Mouse (Mus musculus) neutrophil, adult 83 days (primary cell): ENCODE results near the gene Gjb3. TPM values are rescaled to one million over a fixed set of nuclear protein-coding genes. Genes with fewer than 3 reads are reported as not detected.

Experiments used
- total RNA-seq, 2 experiments: library from RNA; stranded (reverse); gene quantifications; one replicate each; pipeline ENCODE4 v1.2.4; 2023

Gjb3 gene
- total RNA-seq: 1 to 10 TPM; 3.5 to 3.6 TPM

DNA sequence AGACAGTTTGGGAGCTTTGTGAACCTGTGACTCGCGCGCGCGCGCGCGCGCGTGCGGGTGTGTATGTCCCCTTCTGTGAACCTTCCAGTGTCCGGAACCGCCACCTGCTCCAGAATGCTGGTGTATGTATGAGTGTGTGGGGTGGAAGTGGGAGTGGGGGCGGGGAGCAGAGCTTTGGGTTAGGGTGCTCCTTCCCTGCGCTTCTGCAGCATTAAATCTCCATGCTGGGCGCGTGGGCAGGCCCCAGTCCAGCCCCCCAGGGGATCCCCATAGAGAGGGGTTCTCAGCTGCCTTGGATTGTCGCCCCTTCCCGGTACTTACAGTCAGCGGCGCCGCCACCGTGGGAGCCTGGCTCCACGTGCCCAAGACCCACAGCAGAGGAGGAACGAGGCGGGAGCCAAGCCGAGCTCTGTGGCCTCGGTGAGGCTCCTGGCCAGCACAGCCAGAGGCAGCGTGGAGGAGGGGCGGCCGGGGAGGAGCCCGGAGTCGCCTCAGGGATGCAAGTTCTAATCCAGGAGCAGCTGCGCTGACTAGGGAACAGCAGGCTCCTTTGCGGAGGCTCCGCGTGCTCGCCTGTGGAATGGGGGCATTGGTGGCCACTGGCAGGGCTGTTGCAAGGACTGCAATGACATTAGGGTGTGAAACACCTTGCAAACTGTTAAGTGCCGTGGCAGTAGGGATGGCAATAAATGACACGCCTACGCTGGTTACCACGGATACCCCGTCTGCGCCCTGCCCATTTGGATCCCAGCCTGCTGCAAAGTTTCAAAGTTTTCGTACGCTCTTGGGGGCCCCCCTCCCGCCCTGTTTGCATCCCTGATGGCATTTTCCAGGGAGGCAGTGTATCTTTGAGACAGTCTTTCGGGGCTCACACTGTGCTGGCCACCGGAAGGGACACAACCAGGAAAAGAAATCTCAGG, at the start of gene Gjb3:
TSS of gene Gjb3 (minus strand) at position 664 of the 920 bp plus-strand sequence.

DNA sequence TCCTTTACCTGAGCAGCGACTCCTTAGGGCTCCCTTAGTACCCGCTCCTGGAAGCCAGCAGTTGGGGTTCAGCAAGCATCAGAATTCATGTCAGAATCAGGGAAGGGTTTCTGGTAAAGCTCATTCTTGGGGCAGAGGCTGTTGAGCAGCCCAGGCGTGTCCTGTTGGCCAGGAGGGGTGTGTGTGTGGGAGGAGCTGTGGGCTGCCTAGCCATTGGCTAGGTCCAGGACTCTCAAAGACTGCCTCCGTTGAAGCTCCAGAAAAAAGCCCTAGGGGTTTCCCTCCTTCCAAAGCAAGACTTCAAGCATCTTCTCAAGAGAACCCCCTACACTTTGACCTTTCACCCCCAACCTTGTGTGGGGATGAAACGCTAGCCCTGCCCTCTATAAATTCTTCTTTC, 27.4 kb upstream of the Gjb3 start, which contains the start of gene Gjb5:
TSS of gene Gjb5 (minus strand) at position 164 of the 400 bp plus-strand sequence.

DNA sequence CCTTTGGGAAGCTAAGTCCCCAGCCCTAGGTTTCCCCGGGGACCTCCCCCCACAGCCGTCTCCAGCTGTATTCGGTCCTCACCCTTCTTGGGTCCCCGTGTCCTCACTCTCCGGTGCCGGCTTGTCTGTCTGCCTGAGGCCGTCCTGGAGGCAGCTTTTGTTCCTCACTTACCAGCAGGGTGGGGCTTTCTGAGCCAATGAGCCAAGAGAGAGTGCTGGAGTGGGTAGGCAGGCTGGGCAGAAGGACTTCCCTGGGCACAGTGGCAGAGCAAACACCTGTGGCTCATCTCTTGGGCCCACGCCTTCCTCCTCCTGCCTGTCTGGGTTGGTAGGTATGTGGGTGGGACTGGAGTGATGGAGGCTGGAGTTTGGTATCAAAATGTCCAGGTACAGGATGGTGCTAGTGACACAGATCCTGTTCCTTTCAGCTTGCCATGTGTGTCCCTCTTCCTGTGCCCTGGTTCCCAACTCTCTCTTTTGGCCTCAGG, 23.4 kb upstream of the Gjb3 start, which contains the start of gene Gjb4:
TSS of gene Gjb4 (minus strand) at position 131 of the 488 bp plus-strand sequence.

DNA sequence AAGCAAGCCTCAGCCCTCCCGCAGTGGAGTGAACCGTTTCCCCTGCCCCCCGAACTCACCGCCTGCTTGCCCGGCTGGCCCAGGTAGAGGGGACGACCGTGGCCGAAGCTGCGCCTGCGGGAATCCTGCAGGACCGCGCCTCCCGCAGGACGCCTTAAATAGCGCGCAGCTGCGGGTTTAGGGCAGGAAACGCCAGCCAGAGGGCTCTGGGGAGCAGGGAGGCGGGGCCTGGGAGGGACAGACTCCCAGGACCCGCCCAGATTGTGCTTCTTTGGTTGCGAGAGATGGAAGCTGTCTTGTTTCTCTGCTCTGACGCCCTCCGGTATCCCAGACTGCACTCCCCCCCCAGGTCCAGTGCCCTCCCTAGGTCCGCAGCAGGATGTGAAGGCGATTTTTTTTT, 16.8 kb downstream of the Gjb3 start, which contains the start of gene Gja4:
TSS of gene Gja4 (minus strand) at position 179 of the 400 bp plus-strand sequence.

Other genes starting within 250 kb of the Gjb3 start
- gene Tmem35b, start 207.2 kb downstream of the Gjb3 start, total RNA-seq: 1 to 10 TPM; 5.1 to 5.5 TPM
- not detected for gene Dlgap3, start 161.6 kb downstream of the Gjb3 start, total RNA-seq
- gene Smim12, start 87.1 kb downstream of the Gjb3 start, total RNA-seq: 10 to 100 TPM; 17.6 to 21.7 TPM
- gene Gja4, start 16.8 kb downstream of the Gjb3 start, total RNA-seq: not detected
- not detected for gene Gjb4, start 23.2 kb upstream of the Gjb3 start, total RNA-seq
- not detected for gene Gjb5, start 27.3 kb upstream of the Gjb3 start, total RNA-seq